Mouse (Mus musculus) T-helper 1 cell (primary cell): ENCODE data around the gene Gpr137.
"Not testable (repeated sequence)": the region's sequence is repeated elsewhere in the genome, so short reads cannot be mapped to it uniquely, and the experiment has no call there.

ENCODE experiments used
- in situ Hi-C: fragments of 300-600 bp; cut with MboI, MseI; formaldehyde crosslinking; loops from one replicate; pipeline ENCODE4 v1.15.1; 2025; ENCODE audit warnings: high pct_unique_total_duplicates

Gpr137 gene

GRCm38 (mm10) chr19:6922901-6923735 is 19.2 kb downstream of the Gpr137 start:
- in situ Hi-C loops = loop anchor here (10.0 kb wide), 1 partner anchor 1228 kb away; no protein-coding TSS in a partner anchor

- in situ Hi-C loops = loop anchor here (10.0 kb wide), 1 partner anchor 1227 kb away; no protein-coding TSS in a partner anchor
Measured at GRCm38 (mm10) chr19:6921647-6922567, 20.4 kb downstream of the Gpr137 start, which contains the start of gene Esrra. Gene Esrra (minus strand): TSS chr19:6921813.

GRCm38 (mm10) chr19:6920741-6921636 is 21.3 kb downstream of the Gpr137 start:
- in situ Hi-C loops = loop anchor here (10.0 kb wide), 1 partner anchor 1226 kb away; no protein-coding TSS in a partner anchor

GRCm38 (mm10) chr19:6919876-6920740 is 22.2 kb downstream of the Gpr137 start:
- in situ Hi-C loops = loop anchor here (10.0 kb wide), 1 partner anchor 1225 kb away; no protein-coding TSS in a partner anchor

- in situ Hi-C loops = no loop called here
Measured at GRCm38 (mm10) chr19:6919431-6919830, 22.8 kb downstream of the Gpr137 start.

GRCm38 (mm10) chr19:6918321-6918720 is 24.0 kb downstream of the Gpr137 start:
- in situ Hi-C loops = no loop called here

GRCm38 (mm10) chr19:6916496-6916895 is 25.8 kb downstream of the Gpr137 start:
- in situ Hi-C loops = no loop called here

GRCm38 (mm10) chr19:6915276-6915675 is 27.0 kb downstream of the Gpr137 start:
- in situ Hi-C loops = no loop called here

GRCm38 (mm10) chr19:6914540-6914939 is 27.7 kb downstream of the Gpr137 start:
- in situ Hi-C loops = no loop called here

- in situ Hi-C loops = no loop called here
Measured at GRCm38 (mm10) chr19:6913991-6914390, 28.3 kb downstream of the Gpr137 start.

GRCm38 (mm10) chr19:6913036-6913435 is 29.2 kb downstream of the Gpr137 start:
- in situ Hi-C loops = no loop called here

- in situ Hi-C loops = no loop called here
Measured at GRCm38 (mm10) chr19:6912205-6912970, 29.9 kb downstream of the Gpr137 start.

GRCm38 (mm10) chr19:6911101-6912074 is 30.9 kb downstream of the Gpr137 start:
- in situ Hi-C loops = no loop called here

- in situ Hi-C loops = not testable (repeated sequence)
Measured at GRCm38 (mm10) chr19:6910306-6910705, 32.0 kb downstream of the Gpr137 start.

- in situ Hi-C loops = no loop called here
Measured at GRCm38 (mm10) chr19:6909507-6910289, 32.6 kb downstream of the Gpr137 start, which contains the start of the genes Trmt112 and Prdx5. Gene Trmt112 (plus strand): TSS chr19:6909698. Gene Prdx5 (minus strand): TSS chr19:6910106.

- in situ Hi-C loops = no loop called here
Measured at GRCm38 (mm10) chr19:6909021-6909420, 33.3 kb downstream of the Gpr137 start.
